In the genomic region with DNA sequence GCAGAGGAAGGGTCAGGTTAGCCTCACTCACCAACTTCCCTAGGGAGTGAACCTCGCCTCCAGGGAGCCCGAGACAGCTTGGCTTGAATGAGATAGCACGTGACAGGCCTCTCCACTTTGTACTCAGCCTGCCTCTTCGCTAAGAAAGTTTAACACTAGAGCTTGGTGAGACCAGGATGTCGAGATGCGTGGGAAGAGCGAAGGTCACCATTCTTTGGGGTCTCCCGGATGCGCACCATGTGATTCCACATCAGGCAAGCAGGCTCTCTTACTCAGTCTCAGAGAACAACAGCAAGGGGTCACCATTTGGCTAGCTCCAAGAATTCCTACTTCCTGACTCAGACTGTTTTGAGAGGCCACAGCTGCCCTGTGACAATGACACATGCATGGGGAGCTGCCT, we compare ENCODE assay signal across 16 mouse cellular contexts. TPM values are rescaled to one million over a fixed set of nuclear protein-coding genes. Genes with fewer than 3 reads are reported as not detected.
DNase-seq lines count a peak whose midpoint lies in the region; ATAC-seq lines count a peak whose summit lies in the region.
"Had no signal": no experiment of that assay in that cellular context is flagged by ENCODE, and none has a peak within 500 bp of the region (broad histone marks: within the 10 kb centered on the region; RNA-seq: fewer than 3 reads in every experiment).

No protein-coding gene starts in this region.

- no peaks in the 10 kb centered on the region for H3K9me3 ChIP-seq in intestine, embryonic 15.5 days
- H3K9me3 ChIP-seq: lung, embryonic 15.5 days; midbrain, embryonic 13.5 days had no signal

- 74% methylated on average over 9 of the region's 9 CpGs for WGBS in intestine, embryonic 15.5 days

- peak; percentile 12 for DNase-seq in gastrocnemius, postnatal 14 days
- DNase-seq in gastrocnemius, postnatal 4 days (ENCODE audit: low spot score in 2 of 2): no peak
- peak; percentile 10 for DNase-seq in adipocyte (ENCODE audit: low spot score)
- DNase-seq in kidney, adult 18-20 months: peak; percentile 25
- DNase-seq in kidney, postnatal 4 days: peak; percentile 51 to 66
- no peak for DNase-seq in thymus, postnatal 0 days (ENCODE audit: low spot score)
- DNase-seq in cerebellum, postnatal 36 days: no peak
- DNase-seq: cerebellum, adult 18-20 months; layer of hippocampus, postnatal 36 days; retina, postnatal 1 day had no signal

- H3K4me3 ChIP-seq in intestine, embryonic 15.5 days (replicated peaks): no peak overlapping the region
- H3K4me3 ChIP-seq: limb, embryonic 13.5 days; lung, embryonic 15.5 days; midbrain, embryonic 13.5 days had no signal

- ATAC-seq in intestine, embryonic 15.5 days: no peak
- ATAC-seq: CD4-positive, CD25-positive, alpha-beta regulatory T cell, adult 4 months; midbrain, embryonic 13.5 days; Patski had no signal

- no peak overlapping the region for H3K9ac ChIP-seq in intestine, embryonic 15.5 days
- H3K9ac ChIP-seq: limb, embryonic 13.5 days; lung, embryonic 15.5 days; midbrain, embryonic 13.5 days had no signal

- no peaks in the 10 kb centered on the region for H3K27me3 ChIP-seq in intestine, embryonic 15.5 days (replicated peaks)
- H3K27me3 ChIP-seq: limb, embryonic 13.5 days; lung, embryonic 15.5 days; midbrain, embryonic 13.5 days; Patski had no signal

- H3K36me3 ChIP-seq in intestine, embryonic 15.5 days: no peaks in the 10 kb centered on the region
- H3K36me3 ChIP-seq: limb, embryonic 13.5 days; lung, embryonic 15.5 days; midbrain, embryonic 13.5 days had no signal

- no peak overlapping the region for H3K27ac ChIP-seq in intestine, embryonic 15.5 days
- H3K27ac ChIP-seq: limb, embryonic 13.5 days; lung, embryonic 15.5 days; midbrain, embryonic 13.5 days had no signal

- intact Hi-C loops in gastrocnemius, postnatal 14 days (cut with DNase I; ENCODE audit: low total_unique reads): no loop called here

- H3K4me1 ChIP-seq in intestine, embryonic 15.5 days (replicated peaks): no peaks in the 10 kb centered on the region
- H3K4me1 ChIP-seq: limb, embryonic 13.5 days; lung, embryonic 15.5 days; midbrain, embryonic 13.5 days had no signal

- no peak overlapping the region for H3K4me2 ChIP-seq in intestine, embryonic 15.5 days (replicated peaks)
- H3K4me2 ChIP-seq: limb, embryonic 13.5 days; lung, embryonic 15.5 days; midbrain, embryonic 13.5 days had no signal

RNA-seq across cellular contexts. Expression of a gene that starts 35.6 kb away (rescaled TPM):
- 10 to 100 TPM; 80.1 to 91.6 TPM for total RNA-seq in gastrocnemius, postnatal 14 days (2021)
- total RNA-seq in gastrocnemius, postnatal 4 days (2021): 10 to 100 TPM; 90.4 to 99.7 TPM
- 44.6 and 46.9 TPM in 2 replicates for polyA plus RNA-seq in intestine, embryonic 15.5 days (2015; fragmentation: Nextera tagmentation; extraction: Ambion mirVana)
- polyA plus RNA-seq in thymus, postnatal 0 days (2015; fragmentation: Nextera tagmentation; extraction: Ambion mirVana): 18.2 and 25.2 TPM in 2 replicates
- polyA plus RNA-seq: CD4-positive, CD25-positive, alpha-beta regulatory T cell, adult 4 months had no signal

Comparison
In these comparisons a context has a peak if more than half of its experiments do, and no peak if none do; other contexts are left out.
1. DNase-seq: peak in gastrocnemius, postnatal 14 days (single experiment), adipocyte (single experiment), kidney, adult 18-20 months (single experiment) and kidney, postnatal 4 days (2 of 2); none in gastrocnemius, postnatal 4 days (0 of 2), thymus, postnatal 0 days (single experiment) and cerebellum, postnatal 36 days (0 of 2).